Mouse (Mus musculus): ENCODE data around the gene Tfeb.

GRCm38 (mm10) chr17:47698156-47698555, 38.7 kb upstream of the Tfeb start:
- no peak for TF ChIP-seq TCF12 (IDR thresholded peaks at IDR 0.05; ENCODE audit: low read depth, low read length)
- TF ChIP-seq POLR2A (IDR thresholded peaks at IDR 0.05; ENCODE audit: control insufficient read depth in 1 of 2, insufficient read depth in 1 of 2, low read depth in 1 of 2, low read length in 2 of 2, poor library complexity in 1 of 2), result no peak
- no peak for TF ChIP-seq TBP (IDR thresholded peaks at IDR 0.05; ENCODE audit: low read depth, low read length)
- TF ChIP-seq GATA1 (IDR thresholded peaks at IDR 0.05; ENCODE audit: low read depth, low read length), result no peak
- TF ChIP-seq POLR2AphosphoS2 (IDR thresholded peaks at IDR 0.05; ENCODE audit: low read length), result no peak
- TF ChIP-seq CTCF (IDR thresholded peaks at IDR 0.05 in 2 of 3, conservative IDR thresholded peaks at IDR 0.05 in 1 of 3; ENCODE audit: control insufficient read depth in 1 of 3, insufficient read depth in 1 of 3, low read depth in 2 of 3, low read length in 3 of 3, poor library complexity in 1 of 3, severe bottlenecking in 1 of 3), result no peak
- TF ChIP-seq ZC3H11A (IDR thresholded peaks at IDR 0.05; ENCODE audit: low read depth, low read length), result no peak
- no peak for TF ChIP-seq RCOR1 (IDR thresholded peaks at IDR 0.05; ENCODE audit: low read depth, low read length)
- no peak for TF ChIP-seq MEF2A (IDR thresholded peaks at IDR 0.05; ENCODE audit: extremely low read depth, insufficient replicate concordance, low read depth, low read length, poor library complexity, severe bottlenecking)
- no peak for TF ChIP-seq TAL1 (IDR thresholded peaks at IDR 0.05; ENCODE audit: low read length)
